In genomic region chr1:183904564-183904963, GRCm38 (mm10) we compare ENCODE assay signal across 20 mouse cellular contexts.
A peak's percentile ranks its signal among the peaks of the same experiment; 100 is the strongest.
DNase-seq lines count a peak whose midpoint lies in the region; TF ChIP-seq lines count a peak whose summit lies in the region.
"Had no signal": no experiment of that assay in that cellular context is flagged by ENCODE, and none has a peak within 500 bp of the region (broad histone marks: within the 10 kb centered on the region; RNA-seq: fewer than 3 reads in every experiment).

No protein-coding gene starts in this region.

- no peak for TF ChIP-seq CTCF in gastrocnemius, adult 2 months (IDR thresholded peaks at IDR 0.05)
- no peak for TF ChIP-seq CTCF in cerebellum, adult 2 months (IDR thresholded peaks at IDR 0.05; ENCODE audit: borderline replicate concordance, insufficient read depth, low read depth, low read length)

- H3K79me2 ChIP-seq in myocyte (ENCODE audit: control insufficient read depth, insufficient read depth): no peaks in the 10 kb centered on the region

- H3ac ChIP-seq in myocyte (ENCODE audit: control insufficient read depth, insufficient read length): no peak overlapping the region

- peak overlapping the region; percentile 54 for H3K4me2 ChIP-seq in myocyte (ENCODE audit: low read depth)
- H3K4me2 ChIP-seq: embryonic facial prominence, embryonic 12.5 days; embryonic facial prominence, embryonic 15.5 days; heart, embryonic 12.5 days; heart, embryonic 15.5 days; hindbrain, embryonic 14.5 days had no signal

- no peaks in the 10 kb centered on the region for H3K36me3 ChIP-seq in myocyte (ENCODE audit: control insufficient read depth, insufficient read depth)
- H3K36me3 ChIP-seq: embryonic facial prominence, embryonic 12.5 days; embryonic facial prominence, embryonic 15.5 days; heart, embryonic 12.5 days; heart, embryonic 15.5 days; hindbrain, embryonic 10.5 days had no signal

- peak; percentile 8 for DNase-seq in adrenal gland, adult 2 months
- DNase-seq in adrenal gland, postnatal 4 days (ENCODE audit: low spot score in 2 of 2): no peak
- no peak for DNase-seq in gastrocnemius, adult 2 months
- no peak for DNase-seq in gastrocnemius, postnatal 14 days
- DNase-seq in NIH3T3 (ENCODE audit: low read depth): peak; percentile 36
- no peak for DNase-seq in cerebellum, adult 2 months
- DNase-seq in kidney, postnatal 36 days: no peak
- DNase-seq: cerebellum, adult 11-12 months; cerebellum, adult 9-10 months; forebrain, postnatal 0 days; kidney, adult 9 months had no signal

- no peaks in the 10 kb centered on the region for H3K4me1 ChIP-seq in cerebellum, adult 2 months (ENCODE audit: control insufficient read depth, insufficient read depth, low read length)
- H3K4me1 ChIP-seq: embryonic facial prominence, embryonic 12.5 days; embryonic facial prominence, embryonic 15.5 days; heart, embryonic 12.5 days; heart, embryonic 15.5 days; hindbrain, embryonic 10.5 days had no signal

- H3K27me3 ChIP-seq in myocyte (ENCODE audit: control insufficient read depth, insufficient read depth, insufficient read length): no peaks in the 10 kb centered on the region
- H3K27me3 ChIP-seq in cerebellum, adult 2 months (ENCODE audit: control insufficient read depth, insufficient read depth, low read length): no peaks in the 10 kb centered on the region
- H3K27me3 ChIP-seq: embryonic facial prominence, embryonic 12.5 days; embryonic facial prominence, embryonic 15.5 days; heart, embryonic 12.5 days; heart, embryonic 15.5 days; Patski had no signal

- 55% methylated on average over 7 of the region's 7 CpGs for WGBS in cerebellum, adult 2 months

- peak overlapping the region; percentile 83 for H3K27ac ChIP-seq in gastrocnemius, adult 2 months
- no peak overlapping the region for H3K27ac ChIP-seq in cerebellum, adult 2 months (ENCODE audit: insufficient read depth, low read length)
- H3K27ac ChIP-seq: embryonic facial prominence, embryonic 12.5 days; embryonic facial prominence, embryonic 15.5 days; heart, embryonic 15.5 days; hindbrain, embryonic 10.5 days; hindbrain, embryonic 14.5 days; hindbrain, postnatal 0 days had no signal

- no peak for TF ChIP-seq POLR2A in myocyte (IDR thresholded peaks at IDR 0.05; ENCODE audit: insufficient read length, low read depth)
- no peak for TF ChIP-seq POLR2A in cerebellum, adult 2 months (IDR thresholded peaks at IDR 0.05; ENCODE audit: borderline replicate concordance, insufficient read depth, low read length)

- H3K4me3 ChIP-seq in gastrocnemius, adult 2 months: no peak overlapping the region
- no peak overlapping the region for H3K4me3 ChIP-seq in myocyte
- no peak overlapping the region for H3K4me3 ChIP-seq in cerebellum, adult 2 months (replicated peaks; ENCODE audit: insufficient read depth, low read depth, low read length)
- H3K4me3 ChIP-seq: embryonic facial prominence, embryonic 12.5 days; embryonic facial prominence, embryonic 15.5 days; heart, embryonic 12.5 days; heart, embryonic 15.5 days; hindbrain, embryonic 10.5 days had no signal

- intact Hi-C loops in gastrocnemius, adult 2 months (cut with DNase I): no loop called here
- intact Hi-C loops in gastrocnemius, postnatal 14 days (cut with DNase I; ENCODE audit: low total_unique reads): no loop called here

TF ChIP-seq in myocyte, 11 proteins besides CTCF, POLR2A, EP300 and RAD21:
- TF ChIP-seq MAX (IDR thresholded peaks at IDR 0.05; ENCODE audit: low read depth) (no peak), REST (IDR thresholded peaks at IDR 0.05; ENCODE audit: insufficient read depth, insufficient read length) (no peak), USF1 (IDR thresholded peaks at IDR 0.05; ENCODE audit: low read depth) (no peak), POLR2AphosphoS2 (IDR thresholded peaks at IDR 0.05; ENCODE audit: insufficient read length, low read depth) (no peak), MYOD1 (IDR thresholded peaks at IDR 0.05; ENCODE audit: control insufficient read depth in 1 of 3, insufficient read length in 2 of 3, low read depth in 2 of 3) (peak; percentile 79 to 99 (median 98)), TCF12 (IDR thresholded peaks at IDR 0.05; ENCODE audit: insufficient read depth, poor library complexity, severe bottlenecking) (peak; percentile 99), CEBPB (IDR thresholded peaks at IDR 0.05; ENCODE audit: insufficient read depth, poor library complexity, severe bottlenecking) (peak; percentile 72; the same call in 1 of the 2 replicates), MYOG (IDR thresholded peaks at IDR 0.05; ENCODE audit: control insufficient read depth in 1 of 3, insufficient read depth in 1 of 3, insufficient read length in 2 of 3, low read depth in 2 of 3) (peak; percentile 90 to 98 (median 91)), TCF3 (IDR thresholded peaks at IDR 0.05; ENCODE audit: insufficient read length, low read depth) (peak; percentile 97), E2F4 (IDR thresholded peaks at IDR 0.05; ENCODE audit: insufficient read depth) (no peak)

Comparison
In these comparisons a context has a peak if more than half of its experiments do, and no peak if none do; other contexts are left out.
1. DNase-seq: peak in adrenal gland, adult 2 months (single experiment) and NIH3T3 (single experiment); none in adrenal gland, postnatal 4 days (0 of 2), gastrocnemius, adult 2 months (single experiment), gastrocnemius, postnatal 14 days (single experiment), cerebellum, adult 2 months (0 of 2) and kidney, postnatal 36 days (0 of 2).